ENCODE assay signal across 12 mouse cellular contexts in genomic region chr3:147749939-147750841, GRCm38 (mm10).
DNase-seq lines count a peak whose midpoint lies in the region; ATAC-seq and TF ChIP-seq lines count a peak whose summit lies in the region.
"Had no signal": no experiment of that assay in that cellular context is flagged by ENCODE, and none has a peak within 500 bp of the region (broad histone marks: within the 10 kb centered on the region; RNA-seq: fewer than 3 reads in every experiment).

No protein-coding gene starts in this region.

- H3K4me2 ChIP-seq in lung, postnatal 0 days (replicated peaks; ENCODE audit: low read depth, low read length), result no peak overlapping the region
- peak overlapping the region; percentile 35 for H3K4me2 ChIP-seq in forebrain, embryonic 13.5 days
- no peak overlapping the region for H3K4me2 ChIP-seq in midbrain, postnatal 0 days (ENCODE audit: low read depth, low read length, poor library complexity, severe bottlenecking)

- intact Hi-C loops in heart, postnatal 10 days (cut with DNase I), result no loop called here
- intact Hi-C loops in heart, postnatal 25 days (cut with DNase I), result no loop called here

- peak; percentile 38 to 39 for DNase-seq in heart, postnatal 10 days
- no peak for DNase-seq in heart, postnatal 25 days (ENCODE audit: low spot score)
- peak; percentile 8 for DNase-seq in lung, postnatal 0 days (ENCODE audit: low spot score)
- no peak for DNase-seq in lung, postnatal 36 days
- peak; percentile 38 for DNase-seq in midbrain, postnatal 0 days (ENCODE audit: low spot score)
- DNase-seq in layer of hippocampus, adult 8-10 months (ENCODE audit: low spot score in 2 of 2), result no peak
- no peak for DNase-seq in left cerebral cortex, adult 11 months (ENCODE audit: low spot score)
- DNase-seq: kidney, adult 11 months; liver, postnatal 0 days; thymus, postnatal 14 days had no signal

- no peak overlapping the region for H3K27ac ChIP-seq in lung, postnatal 0 days (ENCODE audit: low read length)
- peak overlapping the region; percentile 59; the same call in 1 of the 2 replicates for H3K27ac ChIP-seq in forebrain, embryonic 13.5 days
- no peak overlapping the region for H3K27ac ChIP-seq in midbrain, postnatal 0 days (ENCODE audit: low read depth, low read length)

- no peak for TF ChIP-seq EP300 in lung, postnatal 0 days (IDR thresholded peaks at IDR 0.05)

- no peaks in the 10 kb centered on the region for H3K27me3 ChIP-seq in lung, postnatal 0 days (replicated peaks; ENCODE audit: insufficient read depth, low read length)
- H3K27me3 ChIP-seq in forebrain, embryonic 13.5 days, result no peaks in the 10 kb centered on the region
- no peaks in the 10 kb centered on the region for H3K27me3 ChIP-seq in midbrain, postnatal 0 days (ENCODE audit: insufficient read depth, low read length)
- H3K27me3 ChIP-seq: CH12.LX had no signal

- WGBS in lung, postnatal 0 days, result 65% methylated on average over 12 of the region's 12 CpGs
- WGBS in forebrain, embryonic 13.5 days, result 15% methylated on average over 12 of the region's 12 CpGs
- 39% methylated on average over 12 of the region's 12 CpGs for WGBS in midbrain, postnatal 0 days

- H3K9me3 ChIP-seq in lung, postnatal 0 days (ENCODE audit: low read length), result no peaks in the 10 kb centered on the region
- no peaks in the 10 kb centered on the region for H3K9me3 ChIP-seq in forebrain, embryonic 13.5 days (replicated peaks)
- no peaks in the 10 kb centered on the region for H3K9me3 ChIP-seq in midbrain, postnatal 0 days (ENCODE audit: low read length)

- TF ChIP-seq CTCF in lung, postnatal 0 days (IDR thresholded peaks at IDR 0.05), result no peak
- TF ChIP-seq CTCF in midbrain, postnatal 0 days (IDR thresholded peaks at IDR 0.05), result no peak

- no peaks in the 10 kb centered on the region for H3K36me3 ChIP-seq in lung, postnatal 0 days (ENCODE audit: insufficient read depth, low read length)
- no peaks in the 10 kb centered on the region for H3K36me3 ChIP-seq in forebrain, embryonic 13.5 days (ENCODE audit: poor library complexity, severe bottlenecking)
- no peaks in the 10 kb centered on the region for H3K36me3 ChIP-seq in midbrain, postnatal 0 days (ENCODE audit: insufficient read depth, low read length)

- H3K4me3 ChIP-seq in lung, postnatal 0 days (ENCODE audit: low read depth, low read length), result no peak overlapping the region
- H3K4me3 ChIP-seq in forebrain, embryonic 13.5 days, result no peak overlapping the region
- H3K4me3 ChIP-seq in midbrain, postnatal 0 days (ENCODE audit: low read depth, low read length), result no peak overlapping the region

- H3K4me1 ChIP-seq in lung, postnatal 0 days (ENCODE audit: insufficient read depth, low read depth, low read length), result no peaks in the 10 kb centered on the region
- H3K4me1 ChIP-seq in forebrain, embryonic 13.5 days, result peaks cover 12% of the 10 kb centered on the region
- no peaks in the 10 kb centered on the region for H3K4me1 ChIP-seq in midbrain, postnatal 0 days (ENCODE audit: insufficient read depth, low read length)

- no peak for ATAC-seq in lung, postnatal 0 days
- ATAC-seq in forebrain, embryonic 13.5 days, result peak; percentile 71
- ATAC-seq in midbrain, postnatal 0 days (ENCODE audit: low FRiP score), result no peak
- ATAC-seq: liver, postnatal 0 days had no signal

- no peak overlapping the region for H3K9ac ChIP-seq in lung, postnatal 0 days (replicated peaks; ENCODE audit: low read depth)
- no peak overlapping the region for H3K9ac ChIP-seq in forebrain, embryonic 13.5 days
- H3K9ac ChIP-seq in midbrain, postnatal 0 days (replicated peaks; ENCODE audit: low read length, poor library complexity, severe bottlenecking), result no peak overlapping the region
- H3K9ac ChIP-seq: liver, postnatal 0 days had no signal

Comparison
In these comparisons a context has a peak if more than half of its experiments do, and no peak if none do; other contexts are left out.
1. DNase-seq: peak in heart, postnatal 10 days (2 of 2), lung, postnatal 0 days (single experiment) and midbrain, postnatal 0 days (single experiment); none in heart, postnatal 25 days (single experiment), lung, postnatal 36 days (single experiment), layer of hippocampus, adult 8-10 months (0 of 2) and left cerebral cortex, adult 11 months (single experiment).